Mouse (Mus musculus) mouse embryonic stem cell (cell line): ENCODE results near the gene Rabggtb.

Experiments
- in situ Hi-C, 2 experiments: fragments of 300-500 bp; cut with MboI; formaldehyde crosslinking; loops; 1 replicate in 1 of 2; 3 replicates in 1 of 2; pipeline ENCODE4 v1.14.3; 2019 to 2020; ENCODE audit warnings: low sequenced_read_pairs in 2 of 2, low pct_unique_long_range_greater_than_20kb in 1 of 2, mixed read lengths in 1 of 2; ENCODE audit not compliant: unreplicated experiment in 1 of 2

The Rabggtb gene

GRCm38 (mm10) chr3:153912546-153913509 lies at the start of gene Rabggtb:
Gene Rabggtb, minus strand, starts transcription at chr3:153913009.
- in situ Hi-C loops, result no loop called here

DNA sequence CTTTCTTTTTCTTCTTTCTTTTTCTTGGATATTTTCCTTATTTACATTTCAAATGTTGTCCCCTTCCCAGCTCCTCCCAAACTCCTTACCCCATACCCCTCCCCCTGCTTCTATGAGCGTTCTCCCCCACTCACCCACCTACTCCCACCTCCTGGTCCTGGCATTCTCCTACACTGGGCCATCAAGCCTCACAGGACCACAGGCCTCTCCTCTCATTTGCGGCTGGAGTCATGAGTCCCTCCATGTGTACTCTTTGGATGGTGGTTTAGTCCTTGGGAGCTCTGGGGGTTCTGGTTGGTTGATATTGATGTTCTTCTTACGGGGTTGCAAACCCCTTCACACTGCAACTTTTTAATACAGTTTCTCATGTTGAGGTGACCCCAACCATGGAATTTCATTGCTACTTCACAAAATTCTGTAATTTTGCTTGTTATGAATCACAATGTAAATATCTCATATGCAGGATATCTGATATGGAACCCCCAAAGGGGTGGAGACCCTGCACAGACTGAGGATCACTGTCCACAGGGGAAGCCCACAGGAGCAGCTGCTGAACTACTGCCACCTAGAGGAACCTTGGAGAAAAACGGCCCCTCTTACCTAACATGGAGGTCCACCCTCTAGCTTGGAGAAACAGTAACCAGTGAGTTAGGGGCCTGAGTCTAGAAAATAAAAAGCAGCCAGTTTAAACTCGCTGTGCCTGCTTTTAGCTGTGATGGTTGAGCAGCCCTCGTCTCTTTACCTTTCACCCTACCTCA lies 49.0 kb upstream of the Rabggtb start:
- in situ Hi-C loops, result loop anchor here (10.0 to 25.0 kb wide), 2 partner anchors 263 to 600 kb away; no protein-coding TSS in a partner anchor

- in situ Hi-C loops, result loop anchor here (10.0 to 25.0 kb wide), 2 partner anchors 264 to 601 kb away; no protein-coding TSS in a partner anchor
Observed at GRCm38 (mm10) chr3:153960884-153961283, 48.1 kb upstream of the Rabggtb start.

DNA sequence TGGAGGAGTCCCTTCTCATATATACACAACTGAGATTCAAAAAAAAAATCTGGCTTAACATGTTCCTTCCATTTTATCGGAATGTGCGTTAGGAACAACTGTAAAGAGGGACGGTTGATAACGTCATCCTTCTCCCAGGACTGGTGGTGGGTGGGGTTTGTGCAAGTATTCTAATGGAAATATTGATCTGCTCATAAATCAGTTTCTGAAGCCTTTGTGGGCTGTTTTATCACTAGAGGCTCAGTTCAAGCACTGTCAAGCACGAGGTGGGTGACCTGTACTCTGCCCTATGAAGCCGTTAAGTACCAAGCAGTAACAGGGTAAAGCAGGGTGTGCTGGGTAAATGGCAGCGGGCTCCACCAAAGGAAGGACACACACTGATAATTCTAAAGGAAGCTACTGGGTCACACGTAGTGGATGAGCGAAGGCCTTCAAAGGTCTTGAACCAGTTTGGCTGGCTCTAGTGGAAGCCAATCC lies 47.0 kb upstream of the Rabggtb start:
- in situ Hi-C loops, result loop anchor here (10.0 to 25.0 kb wide), 2 partner anchors 265 to 603 kb away; no protein-coding TSS in a partner anchor

GRCm38 (mm10) chr3:153959035-153959730 lies 46.4 kb upstream of the Rabggtb start:
- in situ Hi-C loops, result loop anchor here (25.0 kb wide), 1 partner anchor 603 kb away; no protein-coding TSS in a partner anchor

DNA sequence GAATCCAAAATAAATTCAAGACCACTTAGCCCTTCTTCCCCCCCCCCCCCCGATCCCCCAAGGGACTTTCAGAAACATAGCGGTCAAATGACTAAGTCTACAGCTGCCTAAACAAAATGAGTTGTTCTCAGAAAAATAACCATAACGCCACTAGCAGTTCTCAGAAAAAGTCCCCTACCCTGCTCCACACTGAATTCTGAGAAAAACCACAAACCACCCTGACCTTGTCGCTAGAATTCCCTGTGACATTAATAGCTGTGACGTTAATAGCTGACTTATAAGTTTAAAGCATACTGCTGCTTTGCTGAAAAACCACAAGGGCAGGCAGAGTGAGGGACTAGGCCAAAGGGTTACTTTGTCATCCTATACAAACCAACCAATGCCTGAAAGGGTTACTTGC lies 45.1 kb upstream of the Rabggtb start:
- in situ Hi-C loops, result loop anchor here (25.0 kb wide), 1 partner anchor 604 kb away; no protein-coding TSS in a partner anchor

DNA sequence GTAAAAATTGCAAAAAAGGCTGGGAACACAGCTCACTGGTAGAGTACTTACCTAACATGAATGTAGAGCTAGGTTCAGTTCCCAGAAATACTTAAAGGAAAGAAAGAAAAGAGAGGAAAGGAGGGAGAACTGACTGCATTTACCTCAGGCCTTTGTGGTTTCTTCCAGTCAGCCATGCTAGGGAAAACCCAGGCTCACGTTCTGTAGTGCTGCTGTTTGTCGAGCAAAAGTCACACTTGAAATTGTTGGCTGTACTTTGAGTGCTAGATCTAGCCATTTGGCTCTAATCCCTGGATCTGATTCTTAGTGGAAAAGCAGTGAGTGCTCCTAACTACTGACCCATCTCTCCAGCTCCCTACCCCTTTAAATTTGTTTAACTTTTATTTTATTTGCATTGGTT lies 35.4 kb upstream of the Rabggtb start:
- in situ Hi-C loops, result no loop called here

- in situ Hi-C loops, result no loop called here
Observed at GRCm38 (mm10) chr3:153947271-153947670, 34.5 kb upstream of the Rabggtb start.

- in situ Hi-C loops, result no loop called here
Observed at GRCm38 (mm10) chr3:153944335-153944990, 31.7 kb upstream of the Rabggtb start, which contains the start of gene Acadm. Gene Acadm, minus strand, starts transcription at chr3:153944632.

DNA sequence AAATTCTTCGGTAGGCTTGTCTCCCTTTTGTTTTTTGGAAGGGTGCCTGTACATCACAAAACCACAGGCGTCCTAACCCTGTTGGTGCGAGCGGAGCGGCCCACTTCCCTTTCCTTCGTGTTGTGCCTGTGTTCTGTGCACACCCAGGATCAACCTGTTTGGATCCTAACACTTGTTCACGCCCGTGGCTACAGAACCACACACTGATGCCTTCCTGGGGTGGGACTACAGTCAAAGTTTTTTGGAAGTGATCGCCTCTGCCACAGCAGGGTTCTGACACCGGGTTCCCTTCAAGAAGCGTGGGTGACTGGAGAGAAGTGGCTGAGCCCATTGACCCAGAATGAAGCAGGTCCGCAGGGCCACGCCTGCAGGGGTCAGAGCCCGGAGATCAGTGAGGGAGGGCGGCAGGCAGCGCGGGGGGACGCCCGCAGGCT lies 31.1 kb upstream of the Rabggtb start:
- in situ Hi-C loops, result no loop called here

GRCm38 (mm10) chr3:153943003-153943640 lies 30.3 kb upstream of the Rabggtb start:
- in situ Hi-C loops, result no loop called here

- in situ Hi-C loops, result no loop called here
Observed at GRCm38 (mm10) chr3:153941613-153942012, 28.8 kb upstream of the Rabggtb start.

DNA sequence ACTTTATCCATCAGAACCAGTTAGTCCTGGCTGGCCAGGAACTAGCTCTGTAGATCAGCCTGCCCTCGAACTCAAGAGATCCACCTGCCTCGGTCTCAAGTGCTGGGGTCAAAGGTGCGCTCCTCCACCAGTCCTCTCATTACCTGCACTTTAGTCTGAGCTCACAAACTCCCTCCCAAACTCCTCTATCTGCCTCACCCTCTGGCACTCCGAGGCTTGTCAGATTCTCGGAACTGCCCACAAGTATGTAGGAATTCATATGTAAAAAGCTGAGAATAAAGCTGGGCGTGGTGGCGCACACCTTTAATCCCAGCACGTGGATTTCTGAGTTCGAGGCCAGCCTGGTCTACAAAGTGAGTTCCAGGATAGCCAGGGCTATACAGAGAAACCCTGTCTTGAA lies 27.7 kb upstream of the Rabggtb start:
- in situ Hi-C loops, result no loop called here

GRCm38 (mm10) chr3:153940021-153940420 lies 27.2 kb upstream of the Rabggtb start:
- in situ Hi-C loops, result no loop called here

GRCm38 (mm10) chr3:153937116-153937810 lies 24.5 kb upstream of the Rabggtb start:
- in situ Hi-C loops, result no loop called here

- in situ Hi-C loops, result no loop called here
Observed at GRCm38 (mm10) chr3:153935878-153936277, 23.1 kb upstream of the Rabggtb start.

GRCm38 (mm10) chr3:153932461-153932860 lies 19.7 kb upstream of the Rabggtb start:
- in situ Hi-C loops, result no loop called here
